24 mouse cellular contexts compared by ENCODE assay signal in genomic region chr1:128765142-128765541, GRCm38 (mm10).
"Had no signal": no experiment of that assay in that cellular context is flagged by ENCODE, and none has a peak within 500 bp of the region (broad histone marks: within the 10 kb centered on the region; RNA-seq: fewer than 3 reads in every experiment).

No protein-coding gene starts in this region.

- H3K4me1 ChIP-seq: heart, embryonic 13.5 days; heart, embryonic 15.5 days; hindbrain, embryonic 13.5 days; hindbrain, embryonic 15.5 days; intestine, embryonic 15.5 days; limb, embryonic 12.5 days; liver, embryonic 13.5 days; liver, embryonic 15.5 days had no signal

- DNase-seq: gastrocnemius, postnatal 25 days; heart, adult 2 months; heart, postnatal 4 days; kidney, adult 18-20 months; kidney, adult 8-10 months; kidney, postnatal 10 days; kidney, postnatal 25 days; kidney, postnatal 4 days; liver; liver, embryonic 13.5 days had no signal

- H3K4me3 ChIP-seq: heart, adult 2 months; heart, embryonic 13.5 days; heart, embryonic 15.5 days; hindbrain, embryonic 10.5 days; hindbrain, embryonic 13.5 days; hindbrain, embryonic 15.5 days; intestine, embryonic 15.5 days; layer of hippocampus, adult 2 months; left cerebral cortex, adult 2 months; limb, embryonic 10.5 days; limb, embryonic 12.5 days; liver, embryonic 13.5 days; liver, embryonic 15.5 days had no signal

- H3K9ac ChIP-seq: heart, embryonic 13.5 days; heart, embryonic 15.5 days; hindbrain, embryonic 13.5 days; hindbrain, embryonic 15.5 days; intestine, embryonic 15.5 days; limb, embryonic 12.5 days; liver, embryonic 13.5 days; liver, embryonic 15.5 days had no signal

- H3K4me2 ChIP-seq: heart, embryonic 11.5 days; heart, embryonic 13.5 days; heart, embryonic 15.5 days; hindbrain, embryonic 13.5 days; hindbrain, embryonic 15.5 days; intestine, embryonic 15.5 days; limb, embryonic 12.5 days; liver, embryonic 11.5 days; liver, embryonic 13.5 days; liver, embryonic 15.5 days had no signal

- H3K27me3 ChIP-seq: heart, embryonic 13.5 days; heart, embryonic 15.5 days; hindbrain, embryonic 15.5 days; intestine, embryonic 15.5 days; limb, embryonic 12.5 days; liver, embryonic 13.5 days; liver, embryonic 15.5 days had no signal

- H3K36me3 ChIP-seq: heart, embryonic 13.5 days; heart, embryonic 15.5 days; hindbrain, embryonic 10.5 days; hindbrain, embryonic 13.5 days; hindbrain, embryonic 15.5 days; intestine, embryonic 15.5 days; limb, embryonic 10.5 days; limb, embryonic 12.5 days; liver, embryonic 13.5 days; liver, embryonic 15.5 days had no signal

- H3K9me3 ChIP-seq: heart, embryonic 13.5 days; heart, embryonic 15.5 days; hindbrain, embryonic 10.5 days; hindbrain, embryonic 13.5 days; hindbrain, embryonic 15.5 days; intestine, embryonic 15.5 days; limb, embryonic 10.5 days; limb, embryonic 12.5 days; liver, embryonic 13.5 days; liver, embryonic 15.5 days had no signal

- H3K27ac ChIP-seq: heart, adult 2 months; heart, embryonic 13.5 days; heart, embryonic 15.5 days; hindbrain, embryonic 10.5 days; hindbrain, embryonic 13.5 days; hindbrain, embryonic 15.5 days; hindbrain, postnatal 0 days; intestine, embryonic 15.5 days; layer of hippocampus, adult 2 months; left cerebral cortex, adult 2 months; limb, embryonic 10.5 days; limb, embryonic 12.5 days; liver, embryonic 13.5 days; liver, embryonic 15.5 days had no signal
